Mouse (Mus musculus) regulatory T cell (primary cell): ENCODE measurements around the gene Hoxa3.

Experiments
- in situ Hi-C: fragments of 300-600 bp; cut with MboI, MseI; formaldehyde crosslinking; loops from one replicate; pipeline ENCODE4 v1.15.1; 2025; ENCODE audit warnings: high pct_unique_total_duplicates

Hoxa3 gene

GRCm38 (mm10) chr6:52233546-52234427 is 20.7 kb upstream of the Hoxa3 start:
- in situ Hi-C loops = no loop called here

GRCm38 (mm10) chr6:52232984-52233545 is 19.9 kb upstream of the Hoxa3 start:
- in situ Hi-C loops = no loop called here

GRCm38 (mm10) chr6:52232568-52232965 is 19.4 kb upstream of the Hoxa3 start:
- in situ Hi-C loops = no loop called here

GRCm38 (mm10) chr6:52231885-52232567 is 18.9 kb upstream of the Hoxa3 start:
- in situ Hi-C loops = no loop called here

GRCm38 (mm10) chr6:52230516-52231165 is 17.5 kb upstream of the Hoxa3 start, which contains the start of gene Hoxa9:
Hoxa9 (minus strand) TSS chr6:52231089.
- in situ Hi-C loops = no loop called here

GRCm38 (mm10) chr6:52229558-52230416 is 16.7 kb upstream of the Hoxa3 start:
- in situ Hi-C loops = loop anchor here (5.0 to 10.0 kb wide), 2 partner anchors 222 to 1025 kb away; no protein-coding TSS in a partner anchor

- in situ Hi-C loops = loop anchor here (5.0 to 10.0 kb wide), 2 partner anchors 221 to 1024 kb away; no protein-coding TSS in a partner anchor
These were observed 15.6 kb upstream of the Hoxa3 start for GRCm38 (mm10) chr6:52228475-52229465.

GRCm38 (mm10) chr6:52227470-52228222 is 14.5 kb upstream of the Hoxa3 start:
- in situ Hi-C loops = loop anchor here (5.0 to 10.0 kb wide), 2 partner anchors 220 to 1023 kb away; no protein-coding TSS in a partner anchor

GRCm38 (mm10) chr6:52226569-52227257 is 13.6 kb upstream of the Hoxa3 start:
- in situ Hi-C loops = loop anchor here (5.0 to 10.0 kb wide), 2 partner anchors 219 to 1022 kb away; no protein-coding TSS in a partner anchor

- in situ Hi-C loops = loop anchor here (5.0 to 10.0 kb wide), 2 partner anchors 219 to 1021 kb away; no protein-coding TSS in a partner anchor
These were observed 12.8 kb upstream of the Hoxa3 start for GRCm38 (mm10) chr6:52225612-52226568.

GRCm38 (mm10) chr6:52224895-52225611 is 11.9 kb upstream of the Hoxa3 start:
- in situ Hi-C loops = loop anchor here (5.0 to 25.0 kb wide), 3 partner anchors 218 to 1020 kb away; no protein-coding TSS in a partner anchor

GRCm38 (mm10) chr6:52223939-52224760 is 11.0 kb upstream of the Hoxa3 start:
- in situ Hi-C loops = loop anchor here (10.0 to 25.0 kb wide), 2 partner anchors 362 to 1019 kb away; no protein-coding TSS in a partner anchor

GRCm38 (mm10) chr6:52222729-52223128 is 9.6 kb upstream of the Hoxa3 start:
- in situ Hi-C loops = loop anchor here (10.0 to 25.0 kb wide), 2 partner anchors 360 to 1018 kb away; no protein-coding TSS in a partner anchor

- in situ Hi-C loops = loop anchor here (10.0 to 25.0 kb wide), 2 partner anchors 360 to 1017 kb away; no protein-coding TSS in a partner anchor
These were observed 9.0 kb upstream of the Hoxa3 start for GRCm38 (mm10) chr6:52221993-52222685.
